Comparison of ENCODE assay signal across 9 mouse cellular contexts in genomic region chr5:44876946-44877345, GRCm38 (mm10).
DNase-seq lines count a peak whose midpoint lies in the region; ATAC-seq and TF ChIP-seq lines count a peak whose summit lies in the region.
"Had no signal": no experiment of that assay in that cellular context is flagged by ENCODE, and none has a peak within 500 bp of the region (broad histone marks: within the 10 kb centered on the region; RNA-seq: fewer than 3 reads in every experiment).

No protein-coding gene starts in this region.

- ATAC-seq in limb, embryonic 14.5 days (ENCODE audit: low FRiP score, low read depth), result no peak

- no peaks in the 10 kb centered on the region for H3K9me3 ChIP-seq in limb, embryonic 14.5 days (ENCODE audit: control insufficient read depth, low read length)
- no peaks in the 10 kb centered on the region for H3K9me3 ChIP-seq in limb, embryonic 10.5 days (replicated peaks)

- no peak for TF ChIP-seq POLR2A in limb, embryonic 14.5 days (IDR thresholded peaks at IDR 0.05; ENCODE audit: borderline replicate concordance, extremely low read depth, insufficient read depth, insufficient read length)

- intact Hi-C loops in heart, postnatal 36 days (cut with DNase I), result no loop called here

- H3K36me3 ChIP-seq in limb, embryonic 14.5 days (ENCODE audit: control insufficient read depth, insufficient read depth, low read length), result no peaks in the 10 kb centered on the region
- H3K36me3 ChIP-seq in limb, embryonic 10.5 days, result no peaks in the 10 kb centered on the region

- 53% methylated on average over 3 of the region's 3 CpGs for WGBS in limb, embryonic 14.5 days
- 83% methylated on average over 3 of the region's 3 CpGs for WGBS in limb, embryonic 10.5 days

- no peak overlapping the region for H3K27ac ChIP-seq in limb, embryonic 14.5 days (replicated peaks; ENCODE audit: low read depth, low read length)
- no peak overlapping the region for H3K27ac ChIP-seq in limb, embryonic 10.5 days
- H3K27ac ChIP-seq: liver, embryonic 14.5 days had no signal

- H3K9ac ChIP-seq in limb, embryonic 14.5 days (ENCODE audit: low read depth, low read length, severe bottlenecking), result no peak overlapping the region
- H3K9ac ChIP-seq: liver, embryonic 14.5 days had no signal

- H3K4me1 ChIP-seq in limb, embryonic 14.5 days (ENCODE audit: control insufficient read depth, insufficient read depth, low read length), result no peaks in the 10 kb centered on the region
- 0 out of 2 replicates have a peak, but pooled peaks cover 4% of the 10 kb centered on the region for H3K4me1 ChIP-seq in limb, embryonic 10.5 days

- DNase-seq in limb, embryonic 14.5 days (ENCODE audit: low spot score), result peak; percentile 39
- no peak for DNase-seq in limb, embryonic 10.5 days (ENCODE audit: low spot score)
- DNase-seq in cerebellum, postnatal 10 days, result peak; percentile 33 to 37
- DNase-seq in heart, postnatal 36 days, result peak; percentile 27 to 33
- DNase-seq in lung, postnatal 36 days, result peak; percentile 42
- no peak for DNase-seq in c-Kit-positive CD71-positive TER-119-positive erythroid progenitor cells, embryonic 14.5 days (ENCODE audit: low spot score)
- no peak for DNase-seq in embryo, embryonic 10.5 days (ENCODE audit: low spot score)
- DNase-seq in natural killer cell, adult 2 months (ENCODE audit: low spot score in 2 of 2), result no peak

- no peak overlapping the region for H3K4me2 ChIP-seq in limb, embryonic 14.5 days (replicated peaks; ENCODE audit: low read depth, low read length, severe bottlenecking)

- H3K4me3 ChIP-seq in limb, embryonic 14.5 days (replicated peaks; ENCODE audit: low read length), result no peak overlapping the region
- no peak overlapping the region for H3K4me3 ChIP-seq in limb, embryonic 10.5 days

- no peaks in the 10 kb centered on the region for H3K27me3 ChIP-seq in limb, embryonic 14.5 days (ENCODE audit: control insufficient read depth, insufficient read depth, low read length)
- H3K27me3 ChIP-seq in limb, embryonic 10.5 days (ENCODE audit: low read depth, poor library complexity, severe bottlenecking), result no peaks in the 10 kb centered on the region

Comparison
In these comparisons a context has a peak if more than half of its experiments do, and no peak if none do; other contexts are left out.
1. DNase-seq: peak in limb, embryonic 14.5 days (single experiment), cerebellum, postnatal 10 days (2 of 2), heart, postnatal 36 days (2 of 2) and lung, postnatal 36 days (single experiment); none in limb, embryonic 10.5 days (single experiment), c-Kit-positive CD71-positive TER-119-positive erythroid progenitor cells, embryonic 14.5 days (single experiment), embryo, embryonic 10.5 days (single experiment) and natural killer cell, adult 2 months (0 of 2).